Mouse (Mus musculus): ENCODE results near the gene Nthl1. TPM values are rescaled to one million over a fixed set of nuclear protein-coding genes. Genes with fewer than 3 reads are reported as not detected.

The Nthl1 gene
- polyA plus RNA-seq, 1 experiment = 20.2 TPM

DNA sequence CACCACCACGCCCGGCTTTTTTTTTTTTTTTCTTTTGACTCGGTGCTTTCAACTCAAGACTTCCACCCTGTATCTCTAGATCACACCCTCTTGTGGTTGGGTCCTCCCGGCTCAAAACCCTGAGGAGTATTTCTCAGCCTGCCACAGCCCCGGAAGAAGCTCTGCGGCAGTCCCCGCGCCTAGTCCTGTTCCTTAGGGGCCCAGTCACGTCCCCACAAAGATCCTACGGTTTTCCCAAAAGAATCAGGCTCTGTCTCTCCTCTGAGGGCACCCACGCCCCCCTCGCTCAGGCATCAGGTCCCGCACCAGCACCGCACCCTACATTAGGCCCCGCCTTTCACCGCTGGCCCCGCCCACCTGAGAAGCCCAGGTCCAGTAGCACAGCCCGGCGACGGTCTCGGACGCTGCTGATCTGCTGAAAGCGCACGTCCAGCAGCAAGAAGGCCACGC lies 54.7 kb downstream of the Nthl1 start:
- no peaks in the 10 kb centered on the region for H3K79me2 ChIP-seq (ENCODE audit: control insufficient read depth, insufficient read depth)
- no peaks in the 10 kb centered on the region for H3K27me3 ChIP-seq (ENCODE audit: control insufficient read depth, insufficient read depth, insufficient read length)
- H3ac ChIP-seq (ENCODE audit: control insufficient read depth, insufficient read length) = no peak overlapping the region
- H3K4me3 ChIP-seq = no peak overlapping the region
- no peaks in the 10 kb centered on the region for H3K36me3 ChIP-seq (ENCODE audit: control insufficient read depth, insufficient read depth)
- TF ChIP-seq USF1 (IDR thresholded peaks at IDR 0.05; ENCODE audit: low read depth) = no peak
- H3K4me2 ChIP-seq (ENCODE audit: low read depth) = no peak overlapping the region

DNA sequence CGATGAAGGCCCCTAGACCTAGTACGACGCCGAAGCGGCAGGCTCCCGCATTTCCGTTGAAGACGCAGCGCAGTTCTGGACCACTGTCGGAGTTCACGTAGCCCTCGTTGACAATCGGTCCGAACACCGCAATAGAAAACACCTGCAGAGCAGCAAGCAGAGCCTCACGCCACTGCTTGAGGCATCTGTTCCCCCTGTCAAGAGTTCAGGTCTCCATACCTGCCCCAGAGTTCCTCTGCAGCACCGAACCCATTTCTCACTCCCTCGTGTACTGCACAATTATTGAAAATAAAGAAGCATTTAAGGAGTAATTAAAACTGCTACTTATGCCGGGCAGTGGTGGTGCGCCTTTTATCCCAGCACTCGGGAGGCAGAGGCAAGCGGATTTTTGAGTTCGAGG lies 55.1 kb downstream of the Nthl1 start:
- no peak for TF ChIP-seq MYOG (IDR thresholded peaks at IDR 0.05; ENCODE audit: control insufficient read depth in 1 of 3, insufficient read depth in 1 of 3, insufficient read length in 2 of 3, low read depth in 2 of 3)
- no peak for TF ChIP-seq POLR2A (IDR thresholded peaks at IDR 0.05; ENCODE audit: insufficient read length, low read depth)
- TF ChIP-seq TCF12 (IDR thresholded peaks at IDR 0.05; ENCODE audit: insufficient read depth, poor library complexity, severe bottlenecking) = no peak
- no peak for TF ChIP-seq TCF3 (IDR thresholded peaks at IDR 0.05; ENCODE audit: insufficient read length, low read depth)
- TF ChIP-seq CEBPB (IDR thresholded peaks at IDR 0.05; ENCODE audit: insufficient read depth, poor library complexity, severe bottlenecking) = no peak
- no peak for TF ChIP-seq POLR2AphosphoS2 (IDR thresholded peaks at IDR 0.05; ENCODE audit: insufficient read length, low read depth)
- TF ChIP-seq MYOD1 (IDR thresholded peaks at IDR 0.05; ENCODE audit: control insufficient read depth in 1 of 3, insufficient read length in 2 of 3, low read depth in 2 of 3) = no peak
- TF ChIP-seq E2F4 (IDR thresholded peaks at IDR 0.05; ENCODE audit: insufficient read depth) = no peak
- no peak for TF ChIP-seq SRF (IDR thresholded peaks at IDR 0.05; ENCODE audit: control insufficient read depth, insufficient read length, low read depth)
- no peak for TF ChIP-seq MAX (IDR thresholded peaks at IDR 0.05; ENCODE audit: low read depth)
- no peak for TF ChIP-seq REST (IDR thresholded peaks at IDR 0.05; ENCODE audit: insufficient read depth, insufficient read length)
- no peak for TF ChIP-seq USF1 (IDR thresholded peaks at IDR 0.05; ENCODE audit: low read depth)
- no peaks in the 10 kb centered on the region for H3K27me3 ChIP-seq (ENCODE audit: control insufficient read depth, insufficient read depth, insufficient read length)

More for the DNA sequence above, 55.1 kb downstream of the Nthl1 start:
- H3K36me3 ChIP-seq (ENCODE audit: control insufficient read depth, insufficient read depth) = no peaks in the 10 kb centered on the region
- H3K4me3 ChIP-seq = no peak overlapping the region
- no peak overlapping the region for H3K4me2 ChIP-seq (ENCODE audit: low read depth)
- H3K79me2 ChIP-seq (ENCODE audit: control insufficient read depth, insufficient read depth) = no peaks in the 10 kb centered on the region
- H3ac ChIP-seq (ENCODE audit: control insufficient read depth, insufficient read length) = no peak overlapping the region

Other genes with a start within 250 kb of the Nthl1 start
- gene Rnps1, start 218.1 kb upstream of the Nthl1 start, polyA plus RNA-seq (2012; fragmentation: generic; extraction: Trizol) = 53.7 TPM
- 52.6 TPM for gene Eci1, start 206.0 kb upstream of the Nthl1 start, polyA plus RNA-seq (2012; fragmentation: generic; extraction: Trizol)
- 1.0 TPM for gene Dnase1l2, start 189.6 kb upstream of the Nthl1 start, polyA plus RNA-seq (2012; fragmentation: generic; extraction: Trizol)
- gene E4f1, start 162.4 kb upstream of the Nthl1 start, polyA plus RNA-seq (2012; fragmentation: generic; extraction: Trizol) = 18.7 TPM
- gene Pgp, start 162.3 kb upstream of the Nthl1 start, polyA plus RNA-seq (2012; fragmentation: generic; extraction: Trizol) = 53.7 TPM
- gene Bricd5, start 158.8 kb upstream of the Nthl1 start, polyA plus RNA-seq (2012; fragmentation: generic; extraction: Trizol) = 0.53 TPM
- gene Mlst8, start 153.6 kb upstream of the Nthl1 start, polyA plus RNA-seq (2012; fragmentation: generic; extraction: Trizol) = 16.5 TPM
- gene Caskin1, start 144.1 kb upstream of the Nthl1 start, polyA plus RNA-seq (2012; fragmentation: generic; extraction: Trizol) = 0.16 TPM
- 112 TPM for gene Traf7, start 104.7 kb upstream of the Nthl1 start, polyA plus RNA-seq (2012; fragmentation: generic; extraction: Trizol)
- gene Rab26, start 98.5 kb upstream of the Nthl1 start, polyA plus RNA-seq (2012; fragmentation: generic; extraction: Trizol) = 0.35 TPM
- 47.2 TPM for gene Pkd1, start 82.8 kb upstream of the Nthl1 start, polyA plus RNA-seq (2012; fragmentation: generic; extraction: Trizol)
- 49.5 TPM for gene Tsc2, start 50 bp upstream of the Nthl1 start, polyA plus RNA-seq (2012; fragmentation: generic; extraction: Trizol)
- 19.1 TPM for gene Slc9a3r2, start 17.6 kb downstream of the Nthl1 start, polyA plus RNA-seq (2012; fragmentation: generic; extraction: Trizol)
- gene Npw, start 25.8 kb downstream of the Nthl1 start, polyA plus RNA-seq (2012; fragmentation: generic; extraction: Trizol) = not detected
- gene Zfp598, start 37.0 kb downstream of the Nthl1 start, polyA plus RNA-seq (2012; fragmentation: generic; extraction: Trizol) = 49.7 TPM
- 0.29 TPM for gene Syngr3, start 57.3 kb downstream of the Nthl1 start, polyA plus RNA-seq (2012; fragmentation: generic; extraction: Trizol)
- 47.7 TPM for gene Gfer, start 63.5 kb downstream of the Nthl1 start, polyA plus RNA-seq (2012; fragmentation: generic; extraction: Trizol)
- 0.54 TPM for gene Noxo1, start 63.6 kb downstream of the Nthl1 start, polyA plus RNA-seq (2012; fragmentation: generic; extraction: Trizol)
- gene Tbl3, start 75.0 kb downstream of the Nthl1 start, polyA plus RNA-seq (2012; fragmentation: generic; extraction: Trizol) = 66.6 TPM
- 0.36 TPM for gene Rnf151, start 85.4 kb downstream of the Nthl1 start, polyA plus RNA-seq (2012; fragmentation: generic; extraction: Trizol)
- gene Rps2, start 85.4 kb downstream of the Nthl1 start, polyA plus RNA-seq (2012; fragmentation: generic; extraction: Trizol) = 178 TPM
- 547 TPM for gene Ndufb10, start 91.8 kb downstream of the Nthl1 start, polyA plus RNA-seq (2012; fragmentation: generic; extraction: Trizol)
- 1.7 TPM for gene Rpl3l, start 95.1 kb downstream of the Nthl1 start, polyA plus RNA-seq (2012; fragmentation: generic; extraction: Trizol)
- 73.9 TPM for gene Msrb1, start 104.0 kb downstream of the Nthl1 start, polyA plus RNA-seq (2012; fragmentation: generic; extraction: Trizol)
- gene Hs3st6, start 120.3 kb downstream of the Nthl1 start, polyA plus RNA-seq (2012; fragmentation: generic; extraction: Trizol) = not detected
- gene Meiob, start 171.6 kb downstream of the Nthl1 start, polyA plus RNA-seq (2012; fragmentation: generic; extraction: Trizol) = not detected
- gene Hagh, start 207.5 kb downstream of the Nthl1 start, polyA plus RNA-seq (2012; fragmentation: generic; extraction: Trizol) = 58.3 TPM
- gene Fahd1, start 217.7 kb downstream of the Nthl1 start, polyA plus RNA-seq (2012; fragmentation: generic; extraction: Trizol) = 9.5 TPM
- not detected for gene Igfals, start 233.3 kb downstream of the Nthl1 start, polyA plus RNA-seq (2012; fragmentation: generic; extraction: Trizol)

Data from myocyte (in vitro differentiated cells).